Mouse (Mus musculus): ENCODE measurements around the gene Gzmn.
"Not testable (repeated sequence)": the region's sequence is repeated elsewhere in the genome, so short reads cannot be mapped to it uniquely, and the experiment has no call there.

The Gzmn gene

GRCm38 (mm10) chr14:56174499-56174898 is at the start of gene Gzmn:
Gzmn (minus strand) TSS chr14:56174599.
- in situ Hi-C loops (cut with MboI, MseI): loop anchor here (25.0 kb wide), 1 partner anchor 838 kb away; no protein-coding TSS in a partner anchor

GRCm38 (mm10) chr14:56211317-56211716 is 36.9 kb upstream of the Gzmn start, which contains the start of gene Gzmf:
Gzmf (minus strand) TSS chr14:56211417.
- in situ Hi-C loops (cut with MboI, MseI): no loop called here

GRCm38 (mm10) chr14:56205613-56206012 is 31.2 kb upstream of the Gzmn start:
- in situ Hi-C loops (cut with MboI, MseI): loop anchor here (5.0 kb wide), 2 partner anchors 102 to 152 kb away; no protein-coding TSS in a partner anchor

- in situ Hi-C loops (cut with MboI, MseI): loop anchor here (5.0 kb wide), 2 partner anchors 102 to 152 kb away; no protein-coding TSS in a partner anchor
Measured at GRCm38 (mm10) chr14:56205021-56205420, 30.6 kb upstream of the Gzmn start.

GRCm38 (mm10) chr14:56203975-56204374 is 29.6 kb upstream of the Gzmn start:
- in situ Hi-C loops (cut with MboI, MseI): no loop called here

- in situ Hi-C loops (cut with MboI, MseI): no loop called here
Measured at GRCm38 (mm10) chr14:56186946-56187345, 12.5 kb upstream of the Gzmn start.

GRCm38 (mm10) chr14:56186521-56186920 is 12.1 kb upstream of the Gzmn start:
- in situ Hi-C loops (cut with MboI, MseI): no loop called here

GRCm38 (mm10) chr14:56177651-56178050 is 3.3 kb upstream of the Gzmn start:
- in situ Hi-C loops (cut with MboI, MseI): not testable (repeated sequence)

- in situ Hi-C loops (cut with MboI, MseI): loop anchor here (25.0 kb wide), 1 partner anchor 839 kb away; no protein-coding TSS in a partner anchor
Measured at GRCm38 (mm10) chr14:56173396-56173795, 1.0 kb downstream of the Gzmn start.

GRCm38 (mm10) chr14:56172744-56173143 is 1.7 kb downstream of the Gzmn start:
- in situ Hi-C loops (cut with MboI, MseI): loop anchor here (25.0 kb wide), 1 partner anchor 840 kb away; no protein-coding TSS in a partner anchor

GRCm38 (mm10) chr14:56168009-56168408 is 6.4 kb downstream of the Gzmn start:
- in situ Hi-C loops (cut with MboI, MseI): loop anchor here (25.0 kb wide), 1 partner anchor 844 kb away; no protein-coding TSS in a partner anchor

GRCm38 (mm10) chr14:56162109-56162508 is 12.3 kb downstream of the Gzmn start:
- in situ Hi-C loops (cut with MboI, MseI): loop anchor here (25.0 kb wide), 1 partner anchor 850 kb away; no protein-coding TSS in a partner anchor

- in situ Hi-C loops (cut with MboI, MseI): loop anchor here (25.0 kb wide), 1 partner anchor 853 kb away; no protein-coding TSS in a partner anchor
Measured at GRCm38 (mm10) chr14:56159479-56159878, 14.9 kb downstream of the Gzmn start, which contains the start of gene Gzmg. Gzmg (minus strand) TSS chr14:56159579.

GRCm38 (mm10) chr14:56155340-56155739 is 19.1 kb downstream of the Gzmn start:
- in situ Hi-C loops (cut with MboI, MseI): loop anchor here (25.0 kb wide), 1 partner anchor 857 kb away; no protein-coding TSS in a partner anchor

GRCm38 (mm10) chr14:56133675-56134074 is 40.7 kb downstream of the Gzmn start:
- in situ Hi-C loops (cut with MboI, MseI): not testable (repeated sequence)

GRCm38 (mm10) chr14:56132508-56132907 is 41.9 kb downstream of the Gzmn start, which contains the start of gene Gzmd:
Gzmd (minus strand) TSS chr14:56132608.
- in situ Hi-C loops (cut with MboI, MseI): not testable (repeated sequence)

- in situ Hi-C loops (cut with MboI, MseI): no loop called here
Measured at GRCm38 (mm10) chr14:56128341-56128740, 46.1 kb downstream of the Gzmn start.

- in situ Hi-C loops (cut with MboI, MseI): no loop called here
Measured at GRCm38 (mm10) chr14:56123516-56123915, 50.9 kb downstream of the Gzmn start.

GRCm38 (mm10) chr14:56120525-56120924 is 53.9 kb downstream of the Gzmn start, which contains the start of gene Gzme:
Gzme (minus strand) TSS chr14:56120625.
- in situ Hi-C loops (cut with MboI, MseI): no loop called here

All from regulatory T cell (primary cell).